Mouse (Mus musculus) CD4-positive naive resting alpha-beta T cell, adult 57 days (primary cell): ENCODE measurements around the gene Gm10666. TPM values are rescaled to one million over a fixed set of nuclear protein-coding genes. Genes with fewer than 3 reads are reported as not detected.

ENCODE experiments used
- total RNA-seq: library from RNA; stranded (reverse); gene quantifications from one replicate; pipeline ENCODE4 v1.2.4, GENCODE M21; 2023

The Gm10666 gene
- not detected for total RNA-seq

DNA sequence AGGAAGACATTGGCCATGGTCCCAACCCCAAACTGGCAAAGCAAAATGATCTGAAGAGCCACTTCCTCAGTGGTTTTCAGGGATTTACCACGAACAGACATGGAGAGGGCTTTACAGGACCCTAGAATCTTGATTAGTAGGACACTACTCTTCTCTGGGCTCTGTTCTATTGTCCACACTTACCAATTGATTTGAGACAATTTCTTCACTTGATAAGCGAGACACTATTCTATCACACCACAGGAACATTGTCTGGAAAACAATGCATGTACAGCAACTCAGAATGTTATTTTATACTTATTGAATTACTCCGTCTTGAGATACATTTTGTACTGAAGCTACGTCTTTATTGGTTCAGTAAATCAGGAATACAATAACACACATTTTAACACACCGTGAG is at the start of gene Gm10666:
Gm10666 (minus strand) TSS at position 101 of the 400 bp plus-strand sequence.

GRCm38 (mm10) chr7:22163935-22164334 is 29.4 kb upstream of the Gm10666 start, which contains the start of gene Vmn1r142:
Gene Vmn1r142, minus strand, starts transcription at chr7:22164035.

GRCm38 (mm10) chr7:22118145-22118544 is 16.4 kb downstream of the Gm10666 start, which contains the start of gene Gm16451:
Gene Gm16451, minus strand, starts transcription at chr7:22118245.

Other genes starting within 250 kb of the Gm10666 start
- gene Gm5891, start 213.4 kb downstream of the Gm10666 start, total RNA-seq, result not detected
- not detected for gene Vmn1r137, start 140.2 kb downstream of the Gm10666 start, total RNA-seq
- not detected for gene Vmn1r138, start 105.8 kb downstream of the Gm10666 start, total RNA-seq
- gene Gm6176, start 78.4 kb downstream of the Gm10666 start, total RNA-seq, result not detected
- not detected for gene Vmn1r139, start 65.7 kb downstream of the Gm10666 start, total RNA-seq
- not detected for gene Gm16451, start 16.5 kb downstream of the Gm10666 start, total RNA-seq
- not detected for gene Vmn1r142, start 29.3 kb upstream of the Gm10666 start, total RNA-seq
- not detected for gene Vmn1r143, start 54.6 kb upstream of the Gm10666 start, total RNA-seq
- gene Gm8653, start 66.5 kb upstream of the Gm10666 start, total RNA-seq, result not detected
- gene Gm8453, start 94.7 kb upstream of the Gm10666 start, total RNA-seq, result not detected
- not detected for gene Gm4187, start 195.0 kb upstream of the Gm10666 start, total RNA-seq
- gene Gm8660, start 236.3 kb upstream of the Gm10666 start, total RNA-seq, result not detected